Mouse (Mus musculus) olfactory bulb, adult 2 months (tissue): ENCODE measurements around the gene Zbtb7a. TPM values are rescaled to one million over a fixed set of nuclear protein-coding genes. Genes with fewer than 3 reads are reported as not detected.
"Not testable (repeated sequence)": the region's sequence is repeated elsewhere in the genome, so short reads cannot be mapped to it uniquely, and the experiment has no call there.

Experiments
- H3K27ac ChIP-seq: fragments of 200-500 bp; 2 replicates; pipeline ENCODE4 v1.5.1; 2012; ENCODE audit warnings: low read depth, low read length; ENCODE audit not compliant: insufficient read depth
- H3K4me1 ChIP-seq: fragments of 200-500 bp; 2 replicates; pipeline ENCODE4 v1.6.1; 2012; ENCODE audit warnings: low read length; ENCODE audit not compliant: control insufficient read depth, insufficient read depth
- H3K4me3 ChIP-seq: fragments of 200-500 bp; 2 replicates; pipeline ENCODE4 v1.5.1; 2012; ENCODE audit warnings: mild to moderate bottlenecking, low read depth, low read length, moderate library complexity; ENCODE audit not compliant: insufficient read depth
- CTCF ChIP-seq: fragments of 200-500 bp; IDR thresholded peaks from 2 replicates; pipeline ENCODE4 v1.5.1; 2012; ENCODE audit warnings: low read depth, mild to moderate bottlenecking, low read length, moderate library complexity; ENCODE audit not compliant: insufficient read depth
- POLR2A ChIP-seq: fragments of 200-500 bp; IDR thresholded peaks from 2 replicates; pipeline ENCODE4 v1.6.1; 2012; ENCODE audit warnings: mild to moderate bottlenecking, low read depth, low read length, moderate library complexity; ENCODE audit not compliant: insufficient read depth
- WGBS: fragments of 180-500 bp; shearing (Covaris S2); methylation state at CpG from one replicate; pipeline ENCODE4 v1.1.7; 2018; 5-methylcytosine and 5-hydroxymethylcytosine counted together
- polyA plus RNA-seq: library from polyadenylated mRNA; stranded (reverse); fragments of >200 nt; gene quantifications from 2 replicates; pipeline ENCODE4 v1.2.4, GENCODE M21; 2012; ENCODE audit warnings: low replicate concordance; ENCODE audit not compliant: missing spikeins, insufficient read depth, insufficient read length

Zbtb7a gene
- polyA plus RNA-seq, 1 experiment, result not detected

DNA sequence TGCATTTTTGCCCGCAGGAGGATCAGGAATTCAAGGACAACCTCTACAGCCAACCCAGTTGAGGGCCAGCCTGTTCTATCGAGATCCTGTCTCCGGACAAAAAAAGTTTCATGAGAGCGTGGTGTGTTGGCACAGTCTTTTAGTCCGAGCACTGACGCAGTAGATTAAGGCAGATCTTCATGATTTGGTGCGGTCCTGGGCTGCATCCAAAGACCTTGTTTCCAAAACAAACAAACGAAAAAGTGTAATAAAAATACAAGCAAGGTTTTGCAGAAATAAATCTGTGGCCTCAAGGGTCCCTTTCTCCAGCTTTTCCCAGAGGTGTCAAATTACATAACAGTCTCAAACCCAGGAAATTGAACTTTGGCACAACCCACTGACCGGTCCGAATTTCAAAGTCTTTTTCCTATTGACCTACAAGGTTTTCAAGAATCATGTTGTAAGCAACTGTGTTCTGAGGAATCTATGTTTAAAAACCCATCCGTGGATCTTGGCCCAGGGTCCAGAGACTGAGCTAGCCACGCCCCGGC is 41.0 kb downstream of the Zbtb7a start:
- under 1% methylated on average over 13 of the region's 13 CpGs for WGBS

DNA sequence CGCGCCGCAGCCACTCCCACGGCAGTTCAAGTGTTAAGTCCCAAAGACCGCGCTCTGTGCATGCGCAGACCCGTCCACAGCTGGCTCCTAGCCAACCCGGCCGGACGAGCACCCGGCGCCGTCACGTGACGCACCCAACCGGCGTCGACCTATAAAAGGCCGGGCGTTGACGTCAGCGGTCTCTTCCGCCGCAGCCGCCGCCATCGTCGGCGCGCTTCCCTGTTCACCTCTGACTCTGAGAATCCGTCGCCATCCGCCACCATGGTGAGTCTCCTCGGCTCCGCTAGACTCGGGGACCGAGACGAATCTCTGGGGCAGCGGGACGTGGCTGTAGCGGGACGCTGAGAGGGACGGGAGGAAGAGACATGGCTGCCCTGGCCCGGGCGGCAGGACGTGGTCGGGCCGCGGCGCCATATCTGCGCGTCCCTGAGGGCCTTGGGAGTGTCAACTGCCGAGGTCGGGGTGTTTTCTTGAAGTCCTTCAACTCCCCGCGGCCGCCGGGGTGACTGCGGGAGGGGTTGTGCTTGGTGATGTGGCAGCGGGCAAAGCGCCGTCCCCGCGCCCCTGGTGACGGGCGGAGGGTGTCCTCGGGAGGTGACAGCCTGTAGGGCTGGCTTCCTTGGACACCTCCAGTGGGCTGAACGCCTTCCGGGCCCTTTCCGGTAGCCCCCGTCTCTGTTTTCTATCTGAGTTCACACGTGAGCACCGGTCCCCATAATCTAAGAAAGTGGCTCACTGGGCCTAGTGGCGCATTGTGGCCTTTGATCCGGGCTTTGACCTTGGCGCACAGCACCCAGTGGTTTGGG is 41.6 kb downstream of the Zbtb7a start, which contains the start of gene Eef2:
Eef2 (plus strand) TSS at position 166 of the 806 bp plus-strand sequence.
- Histone ChIP-seq H3K4me3 (peak within 1 kb of the TSS; percentile 92), H3K4me1 (peaks cover 33% of the 10 kb centered on the region), H3K27ac (peak within 1 kb of the TSS; percentile 94)
- TF ChIP-seq POLR2A, result peak; percentile 100
- peak; percentile 8; the same call in 1 of the 2 replicates for TF ChIP-seq CTCF
- under 1% methylated on average over 77 of the region's 77 CpGs for WGBS

More for the DNA sequence above, 41.0 kb downstream of the Zbtb7a start:
- no peak for TF ChIP-seq CTCF
- no peak for TF ChIP-seq POLR2A
- peak overlapping the region; percentile 43 for H3K27ac ChIP-seq
- H3K4me1 ChIP-seq, result peaks cover 33% of the 10 kb centered on the region
- peak overlapping the region; percentile 18; the same call in 1 of the 2 replicates for H3K4me3 ChIP-seq

DNA sequence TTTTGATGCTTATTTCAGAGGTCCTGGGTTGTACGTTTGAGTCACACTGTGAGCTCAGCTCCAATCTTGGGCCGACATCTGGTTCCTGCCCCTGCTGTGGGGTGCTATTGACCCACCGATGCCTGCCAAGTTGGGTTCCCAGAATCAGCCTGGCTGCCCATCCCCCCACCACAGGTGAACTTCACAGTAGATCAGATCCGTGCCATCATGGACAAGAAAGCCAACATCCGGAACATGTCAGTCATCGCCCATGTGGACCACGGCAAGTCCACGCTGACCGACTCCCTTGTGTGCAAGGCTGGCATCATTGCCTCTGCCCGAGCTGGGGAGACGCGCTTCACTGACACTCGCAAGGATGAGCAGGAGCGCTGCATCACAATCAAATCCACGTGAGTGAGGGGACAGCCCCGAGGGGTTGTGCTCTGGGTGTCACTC is 42.5 kb downstream of the Zbtb7a start:
- 8% methylated on average over 16 of the region's 16 CpGs for WGBS
- no peak for TF ChIP-seq CTCF
- no peak for TF ChIP-seq POLR2A
- Histone ChIP-seq H3K4me3 (peak overlapping the region; percentile 92), H3K4me1 (peaks cover 38% of the 10 kb centered on the region), H3K27ac (no peak overlapping the region; the same call in 1 of the 2 replicates)

DNA sequence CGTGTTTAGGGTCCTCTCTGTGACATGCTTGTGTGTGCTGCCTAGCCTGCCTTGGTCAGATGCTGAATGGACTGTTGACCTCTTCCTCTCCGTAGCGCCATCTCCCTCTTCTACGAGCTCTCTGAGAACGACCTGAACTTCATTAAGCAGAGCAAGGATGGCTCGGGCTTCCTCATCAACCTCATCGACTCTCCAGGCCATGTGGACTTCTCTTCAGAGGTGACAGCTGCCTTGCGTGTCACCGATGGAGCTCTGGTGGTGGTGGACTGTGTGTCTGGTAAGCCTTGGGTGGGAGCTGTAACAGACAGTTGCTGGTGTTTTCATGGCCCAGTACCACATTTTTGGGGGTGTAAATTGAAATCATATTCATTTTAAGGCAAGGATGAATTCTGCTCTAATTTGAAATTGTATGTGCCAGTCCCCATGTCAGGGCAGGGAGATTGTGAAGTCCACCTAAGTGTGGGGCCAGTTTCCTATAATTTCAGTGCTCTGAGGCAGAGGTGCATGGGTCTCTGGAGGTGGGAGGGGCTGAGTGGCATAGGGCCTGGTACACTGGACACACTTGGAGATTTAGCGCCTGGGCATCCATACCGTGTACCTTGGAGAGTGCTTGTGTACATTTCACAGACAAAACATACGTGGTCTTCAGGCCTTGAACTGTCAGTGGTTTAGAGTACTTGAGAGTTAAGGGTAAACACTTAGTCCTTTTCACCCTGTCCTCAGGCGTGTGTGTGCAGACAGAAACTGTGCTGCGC is 43.1 kb downstream of the Zbtb7a start:
- Histone ChIP-seq H3K4me3 (peak overlapping the region; percentile 92), H3K4me1 (peaks cover 38% of the 10 kb centered on the region), H3K27ac (no peak overlapping the region)
- WGBS, result 56% methylated on average over 14 of the region's 14 CpGs
- TF ChIP-seq POLR2A, result no peak
- no peak for TF ChIP-seq CTCF

DNA sequence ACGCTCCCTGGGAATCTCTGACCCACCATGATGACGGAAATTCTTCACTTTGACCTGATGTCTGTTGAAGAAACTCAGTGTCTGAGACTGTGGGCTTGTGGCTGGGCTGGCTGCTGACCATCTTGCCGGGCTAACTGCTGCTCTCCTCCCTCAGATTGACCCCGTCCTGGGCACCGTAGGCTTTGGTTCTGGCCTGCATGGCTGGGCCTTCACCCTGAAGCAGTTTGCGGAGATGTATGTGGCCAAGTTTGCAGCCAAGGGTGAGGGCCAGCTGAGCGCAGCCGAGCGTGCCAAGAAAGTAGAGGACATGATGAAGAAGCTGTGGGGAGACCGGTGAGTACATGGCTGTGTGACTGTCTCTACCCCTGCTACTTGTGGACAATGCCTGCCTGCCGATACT is 43.9 kb downstream of the Zbtb7a start:
- Histone ChIP-seq H3K4me3 (no peak overlapping the region), H3K4me1 (peaks cover 42% of the 10 kb centered on the region), H3K27ac (no peak overlapping the region)
- TF ChIP-seq POLR2A (no peak), CTCF (no peak)
- WGBS, result 89% methylated on average over 11 of the region's 11 CpGs

DNA sequence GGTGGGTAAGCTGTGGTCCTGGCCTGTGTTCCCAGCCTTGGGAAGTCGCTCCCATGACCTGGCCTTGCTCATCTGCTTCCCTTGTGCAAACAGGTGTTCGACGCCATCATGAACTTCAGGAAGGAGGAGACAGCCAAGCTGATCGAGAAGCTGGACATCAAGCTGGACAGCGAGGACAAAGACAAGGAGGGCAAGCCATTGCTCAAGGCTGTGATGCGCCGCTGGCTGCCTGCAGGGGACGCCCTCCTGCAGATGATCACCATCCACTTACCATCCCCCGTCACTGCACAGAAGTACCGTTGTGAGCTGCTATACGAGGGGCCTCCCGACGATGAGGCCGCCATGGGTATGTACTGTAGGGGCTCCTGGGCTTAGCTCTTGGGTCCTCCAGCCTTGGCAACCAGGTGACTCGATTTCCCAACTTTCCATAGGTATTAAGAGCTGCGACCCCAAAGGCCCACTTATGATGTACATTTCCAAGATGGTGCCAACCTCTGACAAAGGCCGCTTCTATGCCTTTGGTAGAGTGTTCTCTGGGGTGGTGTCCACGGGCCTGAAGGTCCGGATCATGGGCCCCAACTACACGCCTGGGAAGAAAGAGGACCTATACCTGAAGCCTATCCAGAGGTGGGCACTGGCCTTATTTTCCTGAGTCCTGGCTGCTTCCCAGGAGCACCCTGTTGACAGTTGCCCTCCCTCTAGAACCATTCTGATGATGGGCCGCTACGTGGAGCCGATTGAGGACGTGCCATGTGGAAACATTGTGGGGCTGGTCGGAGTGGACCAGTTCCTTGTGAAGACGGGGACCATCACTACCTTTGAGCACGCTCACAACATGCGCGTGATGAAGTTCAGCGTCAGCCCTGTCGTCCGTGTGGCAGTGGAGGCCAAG is 44.7 kb downstream of the Zbtb7a start:
- peaks cover 44% of the 10 kb centered on the region for H3K4me1 ChIP-seq
- TF ChIP-seq CTCF, result no peak
- no peak for TF ChIP-seq POLR2A
- WGBS, result 88% methylated on average over 32 of the region's 32 CpGs
- no peak overlapping the region for H3K27ac ChIP-seq
- H3K4me3 ChIP-seq, result no peak overlapping the region

DNA sequence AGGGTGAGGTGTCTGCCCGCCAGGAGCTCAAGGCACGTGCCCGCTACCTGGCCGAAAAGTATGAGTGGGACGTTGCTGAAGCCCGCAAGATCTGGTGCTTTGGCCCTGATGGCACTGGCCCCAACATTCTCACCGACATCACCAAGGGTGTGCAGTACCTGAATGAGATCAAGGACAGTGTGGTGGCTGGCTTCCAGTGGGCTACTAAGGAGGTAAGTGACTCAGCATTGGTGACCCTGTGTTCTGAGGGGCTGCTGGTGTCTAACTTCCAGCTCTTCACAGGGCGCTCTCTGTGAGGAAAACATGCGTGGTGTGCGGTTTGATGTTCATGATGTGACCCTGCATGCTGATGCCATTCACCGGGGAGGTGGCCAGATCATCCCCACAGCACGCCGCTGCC is 45.9 kb downstream of the Zbtb7a start:
- WGBS, result 92% methylated on average over 13 of the region's 13 CpGs
- Histone ChIP-seq H3K4me1 (peaks cover 40% of the 10 kb centered on the region), H3K4me3 (no peak overlapping the region), H3K27ac (no peak overlapping the region)
- TF ChIP-seq CTCF, result no peak
- TF ChIP-seq POLR2A, result no peak

DNA sequence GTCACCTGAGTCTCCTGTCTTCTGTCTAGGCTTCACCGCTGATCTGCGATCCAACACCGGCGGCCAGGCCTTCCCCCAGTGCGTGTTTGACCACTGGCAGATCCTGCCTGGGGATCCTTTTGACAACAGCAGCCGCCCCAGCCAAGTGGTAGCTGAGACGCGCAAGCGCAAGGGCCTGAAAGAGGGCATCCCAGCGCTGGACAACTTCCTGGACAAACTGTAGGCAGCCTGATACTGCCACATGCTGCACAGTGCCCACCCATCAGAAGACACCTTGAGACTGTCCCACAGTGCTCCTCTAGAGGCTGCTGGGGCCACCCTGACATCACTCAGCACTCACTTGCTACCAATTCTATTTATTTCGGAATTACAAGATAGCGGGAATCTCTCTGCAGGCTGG is 46.8 kb downstream of the Zbtb7a start:
- not testable (repeated sequence) for H3K27ac ChIP-seq, H3K4me3 ChIP-seq
- WGBS, result 71% methylated on average over 12 of the region's 12 CpGs
- H3K4me1 ChIP-seq, result peaks cover 40% of the 10 kb centered on the region
